Mouse (Mus musculus) limb, embryonic 15.5 days (tissue): Measurements from ENCODE around the gene Helq. TPM values are rescaled to one million over a fixed set of nuclear protein-coding genes. Genes with fewer than 3 reads are reported as not detected.

Experiments used
- ATAC-seq: fragments of 200-750 bp; cut with Nextera tagmentation; 2 replicates; pipeline ENCODE4 v1.8.0; 2017; ENCODE audit warnings: low read depth, moderate TSS enrichment; ENCODE audit not compliant: insufficient number of reproducible peaks, low FRiP score, low TSS enrichment
- H3K27ac ChIP-seq: fragments of 300-500 bp; sonication (generic); 2 replicates; pipeline ENCODE4 v1.5.1; 2015; ENCODE audit warnings: moderate library complexity, mild to moderate bottlenecking, inconsistent platforms
- H3K27me3 ChIP-seq: fragments of 300-500 bp; sonication (generic); 2 replicates; pipeline ENCODE4 v1.6.1; 2015; ENCODE audit warnings: inconsistent platforms
- H3K36me3 ChIP-seq: fragments of 300-500 bp; sonication (generic); 2 replicates; pipeline ENCODE4 v1.6.1; 2015; ENCODE audit warnings: inconsistent platforms
- H3K4me1 ChIP-seq: fragments of 300-500 bp; sonication (generic); 2 replicates; pipeline ENCODE4 v1.6.1; 2015; ENCODE audit warnings: inconsistent platforms
- H3K4me2 ChIP-seq: fragments of 300-500 bp; sonication (generic); 2 replicates; pipeline ENCODE4 v1.6.1; 2015; ENCODE audit warnings: mild to moderate bottlenecking, inconsistent platforms
- H3K4me3 ChIP-seq: fragments of 300-500 bp; sonication (generic); 2 replicates; pipeline ENCODE4 v1.5.1; 2015; ENCODE audit warnings: mild to moderate bottlenecking, inconsistent platforms
- H3K9ac ChIP-seq: fragments of 300-500 bp; sonication (generic); 2 replicates; pipeline ENCODE4 v1.6.1; 2015; ENCODE audit warnings: inconsistent platforms
- H3K9me3 ChIP-seq: fragments of 300-500 bp; sonication (generic); 2 replicates; pipeline ENCODE4 v1.6.1; 2016; ENCODE audit warnings: inconsistent platforms
- WGBS: fragments of 180-500 bp; shearing (Covaris S2); methylation state at CpG from one replicate; pipeline ENCODE4 v1.1.7; 2015; 5-methylcytosine and 5-hydroxymethylcytosine counted together
- polyA plus RNA-seq: library from polyadenylated mRNA; unstranded; fragments of >200 nt; fragmentation: Nextera tagmentation; extraction: Ambion mirVana; gene quantifications from 2 replicates; pipeline ENCODE4 v1.2.1, GENCODE M21; 2015

Gene Helq
- polyA plus RNA-seq = 12.1 and 15.2 TPM in 2 replicates

GRCm38 (mm10) chr5:100798165-100798860, at the start of gene Helq, which contains the start of gene Mrps18c:
TSS of gene Helq (minus strand) at chr5:100798598.
TSS of gene Mrps18c (plus strand) at chr5:100798627.
- Histone ChIP-seq H3K36me3 (peaks cover 25% of the 10 kb centered on the region), H3K27ac (no peak within 1 kb of the TSS), H3K4me1 (peaks cover 13% of the 10 kb centered on the region; the same call in 1 of the 2 replicates), H3K27me3 (no peaks in the 10 kb centered on the region), H3K9me3 (no peaks in the 10 kb centered on the region), H3K4me3 (peak within 1 kb of the TSS; percentile 84), H3K9ac (peak within 1 kb of the TSS; percentile 61), H3K4me2 (peak within 1 kb of the TSS; percentile 93)
- under 1% methylated on average over 67 of the region's 67 CpGs for WGBS
- peak; percentile 88 for ATAC-seq

- Histone ChIP-seq H3K4me1 (peaks cover 24% of the 10 kb centered on the region), H3K9ac (no peak overlapping the region), H3K27ac (no peak overlapping the region), H3K4me2 (peak overlapping the region; percentile 98), H3K9me3 (no peaks in the 10 kb centered on the region), H3K4me3 (peak overlapping the region; percentile 60), H3K27me3 (peaks cover 17% of the 10 kb centered on the region), H3K36me3 (no peaks in the 10 kb centered on the region)
- ATAC-seq = no peak
- 8% methylated on average over 2 of the region's 2 CpGs for WGBS
Observed at GRCm38 (mm10) chr5:100847143-100847542, 48.7 kb upstream of the Helq start.

GRCm38 (mm10) chr5:100846599-100846920, 48.2 kb upstream of the Helq start:
- H3K27ac ChIP-seq = 0 out of 2 replicates have a peak overlapping the region, but pooled peaks have one; percentile 33

GRCm38 (mm10) chr5:100845848-100846598, 47.6 kb upstream of the Helq start:
- Histone ChIP-seq H3K27me3 (peaks cover 17% of the 10 kb centered on the region), H3K4me2 (peak overlapping the region; percentile 98), H3K9ac (peak overlapping the region; percentile 56), H3K9me3 (no peaks in the 10 kb centered on the region), H3K27ac (peak overlapping the region; percentile 33; the same call in 1 of the 2 replicates), H3K4me3 (peak overlapping the region; percentile 60), H3K4me1 (peaks cover 24% of the 10 kb centered on the region), H3K36me3 (no peaks in the 10 kb centered on the region)
- 0 out of 2 replicates have a peak, but pooled peaks have one; percentile 46 for ATAC-seq
- under 1% methylated on average over 52 of the region's 52 CpGs for WGBS

More at GRCm38 (mm10) chr5:100846599-100846920, 48.2 kb upstream of the Helq start:
- Histone ChIP-seq H3K4me2 (peak overlapping the region; percentile 98), H3K4me1 (peaks cover 24% of the 10 kb centered on the region), H3K9me3 (no peaks in the 10 kb centered on the region), H3K36me3 (no peaks in the 10 kb centered on the region), H3K9ac (peak overlapping the region; percentile 56), H3K4me3 (peak overlapping the region; percentile 60), H3K27me3 (peaks cover 17% of the 10 kb centered on the region)
- ATAC-seq = 0 out of 2 replicates have a peak, but pooled peaks have one; percentile 11
- WGBS = 1% methylated on average over 22 of the region's 22 CpGs

- Histone ChIP-seq H3K27ac (peak within 1 kb of the TSS; percentile 33; the same call in 1 of the 2 replicates), H3K9me3 (no peaks in the 10 kb centered on the region), H3K27me3 (peaks cover 17% of the 10 kb centered on the region), H3K4me2 (peak within 1 kb of the TSS; percentile 98), H3K9ac (peak within 1 kb of the TSS; percentile 56), H3K4me3 (peak within 1 kb of the TSS; percentile 60), H3K4me1 (peaks cover 24% of the 10 kb centered on the region), H3K36me3 (no peaks in the 10 kb centered on the region)
- ATAC-seq = no peak
- under 1% methylated on average over 16 of the region's 16 CpGs for WGBS
Observed at GRCm38 (mm10) chr5:100845485-100845847, 47.1 kb upstream of the Helq start, which contains the start of gene Gpat3. TSS of gene Gpat3 (plus strand) at chr5:100845713.

GRCm38 (mm10) chr5:100844485-100844884, 46.1 kb upstream of the Helq start:
- no peak overlapping the region for H3K4me3 ChIP-seq
- no peak for ATAC-seq
- 36% methylated on average over 3 of the region's 3 CpGs for WGBS

GRCm38 (mm10) chr5:100837907-100838306, 39.5 kb upstream of the Helq start:
- H3K27me3 ChIP-seq = no peaks in the 10 kb centered on the region
- ATAC-seq = no peak
- H3K4me1 ChIP-seq = no peaks in the 10 kb centered on the region
- H3K9ac ChIP-seq = no peak overlapping the region
- no peak overlapping the region for H3K27ac ChIP-seq
- H3K9me3 ChIP-seq = no peaks in the 10 kb centered on the region
- no peak overlapping the region for H3K4me3 ChIP-seq
- 67% methylated on average over 7 of the region's 7 CpGs for WGBS
- H3K36me3 ChIP-seq = no peaks in the 10 kb centered on the region
- H3K4me2 ChIP-seq = no peak overlapping the region

More at GRCm38 (mm10) chr5:100844485-100844884, 46.1 kb upstream of the Helq start:
- Histone ChIP-seq H3K9ac (no peak overlapping the region), H3K27ac (no peak overlapping the region), H3K4me2 (peak overlapping the region; percentile 98; the same call in 1 of the 2 replicates), H3K36me3 (no peaks in the 10 kb centered on the region), H3K9me3 (no peaks in the 10 kb centered on the region), H3K4me1 (peaks cover 24% of the 10 kb centered on the region), H3K27me3 (peaks cover 17% of the 10 kb centered on the region)

GRCm38 (mm10) chr5:100835862-100836538, 37.6 kb upstream of the Helq start:
- Histone ChIP-seq H3K27ac (0 out of 2 replicates have a peak overlapping the region, but pooled peaks have one; percentile 24), H3K4me2 (no peak overlapping the region)

GRCm38 (mm10) chr5:100833841-100834240, 35.4 kb upstream of the Helq start:
- Histone ChIP-seq H3K4me1 (0 out of 2 replicates have a peak, but pooled peaks cover 5% of the 10 kb centered on the region), H3K9ac (no peak overlapping the region), H3K36me3 (no peaks in the 10 kb centered on the region), H3K4me2 (no peak overlapping the region), H3K4me3 (no peak overlapping the region), H3K27me3 (no peaks in the 10 kb centered on the region), H3K27ac (no peak overlapping the region), H3K9me3 (no peaks in the 10 kb centered on the region)
- no peak for ATAC-seq
- WGBS = 77% methylated on average over 2 of the region's 2 CpGs

More at GRCm38 (mm10) chr5:100835862-100836538, 37.6 kb upstream of the Helq start:
- no peaks in the 10 kb centered on the region for H3K27me3 ChIP-seq
- H3K9ac ChIP-seq = no peak overlapping the region
- no peak overlapping the region for H3K4me3 ChIP-seq
- no peaks in the 10 kb centered on the region for H3K4me1 ChIP-seq
- peak; percentile 24; the same call in 1 of the 2 replicates for ATAC-seq
- 49% methylated on average over 9 of the region's 9 CpGs for WGBS
- no peaks in the 10 kb centered on the region for H3K36me3 ChIP-seq
- no peaks in the 10 kb centered on the region for H3K9me3 ChIP-seq

GRCm38 (mm10) chr5:100832680-100833079, 34.3 kb upstream of the Helq start:
- WGBS = 90% methylated on average over 3 of the region's 3 CpGs
- Histone ChIP-seq H3K36me3 (no peaks in the 10 kb centered on the region), H3K27ac (no peak overlapping the region), H3K9me3 (no peaks in the 10 kb centered on the region), H3K27me3 (no peaks in the 10 kb centered on the region), H3K4me3 (no peak overlapping the region), H3K4me1 (0 out of 2 replicates have a peak, but pooled peaks cover 10% of the 10 kb centered on the region), H3K9ac (no peak overlapping the region), H3K4me2 (no peak overlapping the region)
- ATAC-seq = no peak

GRCm38 (mm10) chr5:100828701-100829100, 30.3 kb upstream of the Helq start:
- Histone ChIP-seq H3K4me1 (0 out of 2 replicates have a peak, but pooled peaks cover 10% of the 10 kb centered on the region), H3K36me3 (no peaks in the 10 kb centered on the region), H3K4me2 (no peak overlapping the region), H3K27ac (peak overlapping the region; percentile 22), H3K4me3 (no peak overlapping the region), H3K9me3 (no peaks in the 10 kb centered on the region), H3K9ac (no peak overlapping the region), H3K27me3 (no peaks in the 10 kb centered on the region)
- ATAC-seq = no peak
- 60% methylated on average over 3 of the region's 3 CpGs for WGBS
